Mouse (Mus musculus) hindbrain, embryonic 16.5 days (tissue): ENCODE data around the gene Mfap3. TPM values are rescaled to one million over a fixed set of nuclear protein-coding genes. Genes with fewer than 3 reads are reported as not detected.
"Not testable (repeated sequence)": the region's sequence is repeated elsewhere in the genome, so short reads cannot be mapped to it uniquely, and the experiment has no call there.

Experiments used
- ATAC-seq: fragments of 200-750 bp; cut with Nextera tagmentation; 2 replicates; pipeline ENCODE4 v1.8.0; 2017; ENCODE audit warnings: moderate TSS enrichment, moderate library complexity
- H3K27ac ChIP-seq: fragments of 300-500 bp; sonication (generic); 2 replicates; pipeline ENCODE4 v1.5.1; 2014; ENCODE audit warnings: low read depth, mild to moderate bottlenecking, control low read depth, low read length, moderate library complexity
- H3K27me3 ChIP-seq: fragments of 300-500 bp; sonication (generic); replicated peaks from 2 replicates; pipeline ENCODE4 v1.6.1; 2014; ENCODE audit warnings: low read length; ENCODE audit not compliant: control insufficient read depth, insufficient read depth
- H3K36me3 ChIP-seq: fragments of 300-500 bp; sonication (generic); 2 replicates; pipeline ENCODE4 v1.6.1; 2014; ENCODE audit warnings: mild to moderate bottlenecking, low read length, moderate library complexity, mixed read lengths; ENCODE audit not compliant: control insufficient read depth, insufficient read depth
- H3K4me1 ChIP-seq: fragments of 300-500 bp; sonication (generic); 2 replicates; pipeline ENCODE4 v1.6.1; 2014; ENCODE audit warnings: low read depth, low read length; ENCODE audit not compliant: control insufficient read depth, insufficient read depth
- H3K4me2 ChIP-seq: fragments of 300-500 bp; sonication (generic); 2 replicates; pipeline ENCODE4 v1.6.1; 2014; ENCODE audit warnings: mild to moderate bottlenecking, low read length, control low read depth, moderate library complexity
- H3K4me3 ChIP-seq: fragments of 300-500 bp; sonication (generic); 2 replicates; pipeline ENCODE4 v1.5.1; 2014; ENCODE audit warnings: mild to moderate bottlenecking, low read length, control low read depth, moderate library complexity
- H3K9ac ChIP-seq: fragments of 300-500 bp; sonication (generic); 2 replicates; pipeline ENCODE4 v1.6.1; 2014; ENCODE audit warnings: low read depth, mild to moderate bottlenecking, control low read depth, low read length, moderate library complexity
- H3K9me3 ChIP-seq: fragments of 300-500 bp; sonication (generic); 2 replicates; pipeline ENCODE4 v1.6.1; 2014; ENCODE audit warnings: mild to moderate bottlenecking, low read length, moderate library complexity; ENCODE audit not compliant: control insufficient read depth
- WGBS: fragments of 180-500 bp; shearing (Covaris S2); extraction: QIAGEN DNeasy Blood & Tissue Kit; methylation state at CpG from one replicate; pipeline ENCODE4 v1.1.7; 2014; 5-methylcytosine and 5-hydroxymethylcytosine counted together
- polyA plus RNA-seq: library from polyadenylated mRNA; unstranded; fragments of >200 nt; fragmentation: Nextera tagmentation; extraction: Ambion mirVana; gene quantifications from 2 replicates; pipeline ENCODE4 v1.2.1, GENCODE M21; 2015

Mfap3 gene
- polyA plus RNA-seq, 1 experiment from 2014 or later, result 55.8 TPM

- no peak overlapping the region for H3K4me2 ChIP-seq
- 0 out of 2 replicates have a peak, but pooled peaks cover 2% of the 10 kb centered on the region for H3K36me3 ChIP-seq
- H3K4me1 ChIP-seq, result no peaks in the 10 kb centered on the region
- H3K4me3 ChIP-seq, result no peak overlapping the region
- no peaks in the 10 kb centered on the region for H3K27me3 ChIP-seq
- no peaks in the 10 kb centered on the region for H3K9me3 ChIP-seq
- no peak overlapping the region for H3K27ac ChIP-seq
- no peak for ATAC-seq
- no peak overlapping the region for H3K9ac ChIP-seq
- WGBS, result 79% methylated on average over 2 of the region's 2 CpGs
Observed at GRCm38 (mm10) chr11:57540681-57541080, 22.2 kb downstream of the Mfap3 start.

DNA sequence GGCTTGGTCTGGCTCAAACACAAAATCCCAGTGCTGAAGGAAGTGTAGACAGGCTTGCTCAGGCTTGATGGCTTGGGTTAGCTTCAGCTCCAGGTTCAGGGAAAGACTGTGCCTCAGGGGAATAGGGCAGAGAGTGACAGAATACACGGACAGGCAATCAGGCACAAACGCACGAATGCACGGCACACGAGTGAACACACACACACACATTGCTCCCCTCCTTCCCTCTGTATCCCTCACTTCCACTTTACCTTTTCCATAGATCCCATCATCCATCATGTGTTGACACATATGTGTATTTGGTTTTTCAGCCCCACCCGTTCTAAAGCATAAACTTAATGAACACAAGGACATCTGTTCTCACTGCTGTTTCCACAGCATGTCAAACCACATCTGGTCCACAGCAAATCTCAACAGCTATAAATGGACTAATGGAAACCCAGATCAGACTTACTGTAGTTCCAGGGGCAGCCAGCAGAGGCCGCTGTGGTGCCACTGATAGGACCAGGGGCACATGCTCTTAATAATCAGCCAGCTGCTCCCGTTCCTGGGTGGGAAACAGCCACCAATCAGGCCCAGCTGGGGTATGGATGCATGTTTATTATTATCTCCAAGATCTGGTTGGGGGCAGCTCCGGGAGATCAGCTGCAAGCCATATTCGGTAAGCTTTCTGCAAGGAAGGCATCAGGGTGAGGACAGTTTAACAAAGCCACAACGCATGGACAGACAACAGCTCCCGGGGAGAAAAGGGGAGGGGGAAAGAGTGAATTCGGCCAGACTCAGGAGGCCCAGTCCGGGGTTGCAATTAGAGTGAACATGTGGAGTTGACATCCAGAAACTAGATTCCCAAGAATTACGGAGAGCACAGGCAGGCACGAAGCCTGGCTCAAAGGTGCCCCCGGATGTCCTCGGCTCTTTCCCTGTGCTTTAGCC, 30.4 kb downstream of the Mfap3 start:
- ATAC-seq, result peak; percentile 74
- Histone ChIP-seq H3K4me1 (peaks cover 8% of the 10 kb centered on the region; the same call in 1 of the 2 replicates), H3K9me3 (no peaks in the 10 kb centered on the region), H3K27me3 (no peaks in the 10 kb centered on the region), H3K36me3 (no peaks in the 10 kb centered on the region), H3K27ac (no peak overlapping the region), H3K4me3 (no peak overlapping the region), H3K4me2 (peak overlapping the region; percentile 45), H3K9ac (no peak overlapping the region; the same call in 1 of the 2 replicates)
- WGBS, result 24% methylated on average over 18 of the region's 18 CpGs

GRCm38 (mm10) chr11:57550230-57550629, 31.8 kb downstream of the Mfap3 start:
- Histone ChIP-seq H3K27me3 (no peaks in the 10 kb centered on the region), H3K36me3 (no peaks in the 10 kb centered on the region), H3K9ac (no peak overlapping the region), H3K4me2 (no peak overlapping the region), H3K4me3 (no peak overlapping the region), H3K9me3 (no peaks in the 10 kb centered on the region), H3K4me1 (peaks cover 8% of the 10 kb centered on the region; the same call in 1 of the 2 replicates), H3K27ac (no peak overlapping the region)
- 92% methylated on average over 2 of the region's 2 CpGs for WGBS
- ATAC-seq, result no peak

- 92% methylated on average over 8 of the region's 8 CpGs for WGBS
- H3K36me3 ChIP-seq, result no peaks in the 10 kb centered on the region
- H3K4me3 ChIP-seq, result no peak overlapping the region
- peaks cover 8% of the 10 kb centered on the region; the same call in 1 of the 2 replicates for H3K4me1 ChIP-seq
- H3K9ac ChIP-seq, result no peak overlapping the region
- H3K9me3 ChIP-seq, result no peaks in the 10 kb centered on the region
- no peak overlapping the region for H3K27ac ChIP-seq
- H3K4me2 ChIP-seq, result no peak overlapping the region
- no peaks in the 10 kb centered on the region for H3K27me3 ChIP-seq
- ATAC-seq, result no peak
Observed at GRCm38 (mm10) chr11:57551016-57551415, 32.6 kb downstream of the Mfap3 start.

GRCm38 (mm10) chr11:57553015-57553780, 34.7 kb downstream of the Mfap3 start:
- no peak overlapping the region for H3K4me3 ChIP-seq
- no peaks in the 10 kb centered on the region for H3K9me3 ChIP-seq
- no peak overlapping the region for H3K4me2 ChIP-seq
- no peak overlapping the region; the same call in 1 of the 2 replicates for H3K9ac ChIP-seq
- H3K36me3 ChIP-seq, result no peaks in the 10 kb centered on the region
- no peaks in the 10 kb centered on the region for H3K27me3 ChIP-seq
- 17% methylated on average over 9 of the region's 9 CpGs for WGBS
- no peak overlapping the region for H3K27ac ChIP-seq
- peaks cover 8% of the 10 kb centered on the region; the same call in 1 of the 2 replicates for H3K4me1 ChIP-seq
- ATAC-seq, result peak; percentile 85

DNA sequence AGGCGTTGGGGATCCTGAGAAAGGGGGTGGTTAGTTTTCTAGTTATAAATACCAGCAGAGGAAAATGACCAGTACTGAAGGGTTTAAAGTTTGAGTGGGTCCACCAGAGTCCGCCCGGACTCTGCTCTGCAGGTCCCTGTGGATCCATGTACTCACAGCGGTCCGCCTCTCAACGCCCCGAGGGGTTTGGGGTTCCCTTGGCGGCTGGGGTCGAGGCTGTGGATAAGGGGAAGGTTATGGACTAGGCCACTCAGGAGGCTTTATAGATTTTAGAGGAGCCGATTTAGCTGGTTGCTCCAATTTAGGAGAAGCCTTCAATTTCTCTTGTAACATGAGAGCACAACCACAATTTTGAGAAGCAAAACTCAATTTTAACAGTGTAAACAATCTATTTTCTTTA, 39.5 kb downstream of the Mfap3 start:
- not testable (repeated sequence) for H3K27ac ChIP-seq, H3K36me3 ChIP-seq, H3K9ac ChIP-seq, H3K4me2 ChIP-seq, H3K27me3 ChIP-seq, H3K4me1 ChIP-seq, H3K9me3 ChIP-seq, ATAC-seq, H3K4me3 ChIP-seq
- WGBS, result 97% methylated on average over 9 of the region's 10 CpGs

DNA sequence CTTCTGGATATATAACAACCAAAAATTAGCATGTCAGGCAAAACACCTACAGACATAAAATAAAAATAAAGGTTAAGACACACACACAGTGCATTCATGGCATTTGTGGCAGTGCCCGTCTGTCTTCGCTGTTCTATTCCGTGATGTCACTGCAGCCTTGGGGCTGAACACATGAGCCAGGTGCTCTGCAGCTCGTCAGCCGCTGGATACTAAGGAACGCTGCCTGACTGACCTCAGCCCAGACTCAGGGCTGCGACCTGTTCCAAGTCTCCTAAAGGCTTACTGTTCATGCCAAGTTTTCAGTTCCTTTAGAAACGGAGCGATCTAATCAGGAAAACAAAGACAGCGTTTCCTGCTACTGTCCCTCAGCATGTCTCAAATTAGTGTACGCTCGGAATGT, 46.1 kb downstream of the Mfap3 start:
- H3K4me2 ChIP-seq, result peak overlapping the region; percentile 6; the same call in 1 of the 2 replicates
- no peaks in the 10 kb centered on the region for H3K36me3 ChIP-seq
- no peak overlapping the region for H3K9ac ChIP-seq
- peaks cover 10% of the 10 kb centered on the region for H3K4me1 ChIP-seq
- ATAC-seq, result no peak
- no peaks in the 10 kb centered on the region for H3K9me3 ChIP-seq
- 47% methylated on average over 12 of the region's 12 CpGs for WGBS
- no peaks in the 10 kb centered on the region for H3K27me3 ChIP-seq
- H3K4me3 ChIP-seq, result no peak overlapping the region
- no peak overlapping the region for H3K27ac ChIP-seq

GRCm38 (mm10) chr11:57566091-57567035, 47.9 kb downstream of the Mfap3 start:
- WGBS, result 16% methylated on average over 17 of the region's 18 CpGs
- peak overlapping the region; percentile 6 for H3K4me2 ChIP-seq
- peaks cover 10% of the 10 kb centered on the region for H3K4me1 ChIP-seq
- 0 out of 2 replicates have a peak overlapping the region, but pooled peaks have one; percentile 23 for H3K27ac ChIP-seq
- peak overlapping the region; percentile 29 for H3K9ac ChIP-seq
- no peaks in the 10 kb centered on the region for H3K36me3 ChIP-seq
- no peak overlapping the region for H3K4me3 ChIP-seq
- H3K9me3 ChIP-seq, result no peaks in the 10 kb centered on the region; the same call in 1 of the 2 replicates
- H3K27me3 ChIP-seq, result no peaks in the 10 kb centered on the region
- peak; percentile 69 for ATAC-seq
